Comparison of ENCODE assay signal across 11 mouse cellular contexts in the genomic region with DNA sequence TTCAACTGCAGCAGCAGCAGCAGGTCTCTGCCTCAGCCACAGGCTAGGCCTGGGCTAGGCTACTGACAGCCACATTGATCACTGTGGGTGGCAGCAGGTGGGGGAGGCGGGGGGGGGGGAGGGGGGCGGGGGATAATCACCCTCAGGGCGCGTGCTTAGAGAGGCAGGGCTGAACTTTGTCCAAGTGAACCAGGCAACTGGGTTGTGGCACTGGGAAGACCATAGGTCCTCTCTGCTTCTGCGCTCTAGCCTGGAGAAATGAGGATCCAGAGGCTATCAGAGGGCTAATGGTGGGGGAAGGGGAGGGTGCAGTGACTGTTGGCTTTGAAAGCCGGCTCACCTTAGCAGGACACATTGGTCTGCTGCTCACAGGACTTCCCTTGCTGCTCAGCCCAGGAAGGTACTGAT. TPM values are rescaled to one million over a fixed set of nuclear protein-coding genes. Genes with fewer than 3 reads are reported as not detected.
DNase-seq lines count a peak whose midpoint lies in the region; ATAC-seq lines count a peak whose summit lies in the region.
"Had no signal": no experiment of that assay in that cellular context is flagged by ENCODE, and none has a peak within 500 bp of the region (broad histone marks: within the 10 kb centered on the region; RNA-seq: fewer than 3 reads in every experiment).

No protein-coding gene starts in this region.

- no peak for ATAC-seq in midbrain, embryonic 16.5 days

- peaks cover 43% of the 10 kb centered on the region for H3K4me1 ChIP-seq in hindbrain, embryonic 10.5 days (replicated peaks)
- peaks cover 26% of the 10 kb centered on the region for H3K4me1 ChIP-seq in midbrain, embryonic 16.5 days (ENCODE audit: control insufficient read depth, insufficient read depth, low read length)

- H3K9ac ChIP-seq in midbrain, embryonic 16.5 days (ENCODE audit: low read depth, low read length): 0 out of 2 replicates have a peak overlapping the region, but pooled peaks have one; percentile 18

- H3K9me3 ChIP-seq in hindbrain, embryonic 10.5 days: no peaks in the 10 kb centered on the region
- H3K9me3 ChIP-seq in midbrain, embryonic 16.5 days (replicated peaks; ENCODE audit: control insufficient read depth, low read length, poor library complexity, severe bottlenecking): no peaks in the 10 kb centered on the region

- no peaks in the 10 kb centered on the region for H3K36me3 ChIP-seq in hindbrain, embryonic 10.5 days
- no peaks in the 10 kb centered on the region for H3K36me3 ChIP-seq in midbrain, embryonic 16.5 days (ENCODE audit: control insufficient read depth, insufficient read depth, low read length)

- DNase-seq in embryo, embryonic 9.5 days (ENCODE audit: extremely low spot score): peak; percentile 52
- peak; percentile 64 for DNase-seq in hindbrain, embryonic 10.5 days (ENCODE audit: low spot score)
- DNase-seq in kidney, postnatal 36 days: peak; percentile 71 to 78
- DNase-seq in cerebellum, postnatal 36 days: no peak
- no peak for DNase-seq in cerebellum, adult 9-11 months
- no peak for DNase-seq in urinary bladder, postnatal 14 days (ENCODE audit: low spot score)
- DNase-seq: gastrocnemius, adult 2 months; heart, postnatal 14 days; lung, postnatal 4 days; thymus, postnatal 4 days had no signal

- no peak overlapping the region; the same call in 1 of the 2 replicates for H3K4me3 ChIP-seq in hindbrain, embryonic 10.5 days
- no peak overlapping the region for H3K4me3 ChIP-seq in midbrain, embryonic 16.5 days (ENCODE audit: low read depth, low read length)
- H3K4me3 ChIP-seq: gastrocnemius, adult 2 months had no signal

- H3K27ac ChIP-seq in hindbrain, embryonic 10.5 days: peak overlapping the region; percentile 70
- peak overlapping the region; percentile 8; the same call in 1 of the 2 replicates for H3K27ac ChIP-seq in midbrain, embryonic 16.5 days (ENCODE audit: low read length)
- H3K27ac ChIP-seq: gastrocnemius, adult 2 months had no signal

- H3K4me2 ChIP-seq in midbrain, embryonic 16.5 days (ENCODE audit: low read length): no peak overlapping the region

- peaks cover 84% of the 10 kb centered on the region for H3K27me3 ChIP-seq in hindbrain, embryonic 10.5 days (ENCODE audit: insufficient read depth, poor library complexity, severe bottlenecking)
- H3K27me3 ChIP-seq in midbrain, embryonic 16.5 days (ENCODE audit: control insufficient read depth, insufficient read depth, low read depth, low read length): peaks cover 14% of the 10 kb centered on the region

- 12% methylated on average over 6 of the region's 6 CpGs for WGBS in hindbrain, embryonic 10.5 days
- WGBS in midbrain, embryonic 16.5 days: 16% methylated on average over 6 of the region's 6 CpGs

RNA-seq across cellular contexts. Expression of a gene that starts 4.4 kb away (rescaled TPM):
- 0.77 and 1.1 TPM in 2 replicates for polyA plus RNA-seq in hindbrain, embryonic 10.5 days (2016; fragmentation: Nextera tagmentation; extraction: Ambion mirVana)
- 2.5 and 2.7 TPM in 2 replicates for polyA plus RNA-seq in midbrain, embryonic 16.5 days (2015; fragmentation: Nextera tagmentation; extraction: Ambion mirVana)

RNA-seq across cellular contexts. Expression of a gene that starts 4.6 kb away (rescaled TPM):
- polyA plus RNA-seq in hindbrain, embryonic 10.5 days (2016; fragmentation: Nextera tagmentation; extraction: Ambion mirVana): 0.18 and 0.47 TPM in 2 replicates
- 4.0 and 5.7 TPM in 2 replicates for polyA plus RNA-seq in midbrain, embryonic 16.5 days (2015; fragmentation: Nextera tagmentation; extraction: Ambion mirVana)

RNA-seq across cellular contexts. Expression of a gene that starts 17.5 kb away (rescaled TPM):
- polyA plus RNA-seq in hindbrain, embryonic 10.5 days (2016; fragmentation: Nextera tagmentation; extraction: Ambion mirVana): 0.68 and 0.88 TPM in 2 replicates
- polyA plus RNA-seq in midbrain, embryonic 16.5 days (2015; fragmentation: Nextera tagmentation; extraction: Ambion mirVana): 0.29 and 0.47 TPM in 2 replicates

RNA-seq across cellular contexts. Expression of a gene that starts 31.0 kb away (rescaled TPM):
- not detected in 2 replicates for polyA plus RNA-seq in hindbrain, embryonic 10.5 days (2016; fragmentation: Nextera tagmentation; extraction: Ambion mirVana)
- polyA plus RNA-seq in midbrain, embryonic 16.5 days (2015; fragmentation: Nextera tagmentation; extraction: Ambion mirVana): not detected in 2 replicates

RNA-seq across cellular contexts. Expression of a gene that starts 40.9 kb away (rescaled TPM):
- not detected in 2 replicates for polyA plus RNA-seq in hindbrain, embryonic 10.5 days (2016; fragmentation: Nextera tagmentation; extraction: Ambion mirVana)
- 0.20 TPM in 1 of 2 replicates, not detected in the other for polyA plus RNA-seq in midbrain, embryonic 16.5 days (2015; fragmentation: Nextera tagmentation; extraction: Ambion mirVana)

Comparison
In these comparisons a context has a peak if more than half of its experiments do, and no peak if none do; other contexts are left out.
1. DNase-seq: peak in embryo, embryonic 9.5 days (single experiment), hindbrain, embryonic 10.5 days (single experiment) and kidney, postnatal 36 days (2 of 2); none in cerebellum, postnatal 36 days (0 of 2), cerebellum, adult 9-11 months (single experiment) and urinary bladder, postnatal 14 days (single experiment).